Mouse (Mus musculus) left cerebral cortex, postnatal 25 days (tissue): ENCODE measurements around the gene Tprn. TPM values are rescaled to one million over a fixed set of nuclear protein-coding genes. Genes with fewer than 3 reads are reported as not detected.

ENCODE experiments used
- DNase-seq, 2 experiments: peaks; one replicate each; pipeline ENCODE4 v3.0.0; 2022; ENCODE audit warnings: low spot score in 2 of 2, mixed read lengths in 1 of 2
- intact Hi-C: fragments of 180-260 bp; cut with DNase I; formaldehyde crosslinking; loops from one replicate; pipeline ENCODE4 v1.15.1; 2025
- total RNA-seq, 2 experiments: library from RNA; stranded (reverse); gene quantifications; 2 replicates each; pipeline ENCODE4 v1.2.3; 2021

Gene Tprn
- total RNA-seq, 2 experiments from 2014 or later, result 14.4 to 15.5 TPM

GRCm38 (mm10) chr2:25318119-25318966 lies 55.9 kb downstream of the Tprn start:
- intact Hi-C loops, result no loop called here
- DNase-seq, result peak; percentile 60 to 85

DNA sequence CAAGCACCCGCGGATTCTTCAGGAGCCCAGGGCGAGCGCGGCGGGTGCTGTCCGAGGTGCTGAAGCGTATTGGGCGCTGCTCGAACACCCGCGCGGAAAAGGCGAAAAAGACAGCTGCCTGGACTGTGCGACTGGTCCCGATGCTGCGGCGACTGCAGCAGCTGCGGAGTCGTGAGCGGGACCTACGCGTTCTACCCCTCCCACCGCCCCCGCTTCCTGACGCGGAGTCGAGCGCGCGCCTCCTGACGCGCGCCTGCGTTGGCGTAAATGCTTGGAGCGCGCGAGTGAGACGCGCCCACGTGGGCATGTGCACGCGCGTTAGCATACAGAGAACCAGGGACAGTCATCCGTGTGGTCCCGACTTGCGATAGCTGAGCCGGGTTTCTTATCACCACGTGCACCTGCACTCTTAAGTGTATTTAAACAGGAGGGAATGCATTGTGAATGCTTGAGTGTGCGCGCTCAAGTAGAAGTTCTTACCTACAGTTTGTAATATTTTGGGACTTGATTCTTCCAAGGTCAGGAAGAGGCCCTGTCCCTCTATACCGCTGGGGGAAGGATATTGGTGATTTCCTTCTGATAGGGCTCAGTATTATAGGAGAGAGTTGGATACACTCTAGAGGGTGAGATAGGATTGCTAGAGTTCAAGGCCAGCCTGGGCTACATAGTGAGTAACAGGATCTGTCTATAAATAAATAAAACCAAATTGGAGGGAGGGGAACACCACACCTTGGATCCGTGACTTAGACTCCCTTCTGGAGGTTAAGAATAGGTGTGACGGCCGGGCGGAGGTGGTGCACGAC lies 56.8 kb downstream of the Tprn start, which contains the start of gene Grin1:
Grin1 (minus strand) TSS at position 217 of the 803 bp plus-strand sequence.
- intact Hi-C loops, result no loop called here
- peak; percentile 92 to 96 for DNase-seq

Other genes starting within 250 kb of the Tprn start
- gene Nsmf, start 208.3 kb upstream of the Tprn start, total RNA-seq, result 100 to 1,000 TPM; 472 to 481 TPM
- not detected for gene Entpd8, start 182.3 kb upstream of the Tprn start, total RNA-seq
- not detected for gene Noxa1, start 167.5 kb upstream of the Tprn start, total RNA-seq
- gene Nrarp, start 81.9 kb upstream of the Tprn start, total RNA-seq, result 10 to 100 TPM; 21.7 to 30.7 TPM
- gene Tor4a, start 65.7 kb upstream of the Tprn start, total RNA-seq, result 1 to 10 TPM; 1.9 to 2.3 TPM
- 10 to 100 TPM; 50.8 to 51.8 TPM for gene Nelfb, start 51.1 kb upstream of the Tprn start, total RNA-seq
- gene Stpg3, start 48.0 kb upstream of the Tprn start, total RNA-seq, result under 1 TPM in 1 of 2 experiments, not detected in 1; 0.23 TPM
- gene Fam166a, start 43.9 kb upstream of the Tprn start, total RNA-seq, result not detected
- gene Tubb4b, start 37.9 kb upstream of the Tprn start, total RNA-seq, result 100 to 1,000 TPM; 376 to 398 TPM
- gene Slc34a3, start 28.3 kb upstream of the Tprn start, total RNA-seq, result not detected
- not detected for gene Rnf224, start 25.8 kb upstream of the Tprn start, total RNA-seq
- 100 to 1,000 TPM; 243 to 256 TPM for gene Rnf208, start 20.4 kb upstream of the Tprn start, total RNA-seq
- not detected for gene Cysrt1, start 20.2 kb upstream of the Tprn start, total RNA-seq
- 1 to 10 TPM; 1.6 to 2.9 TPM for gene AL732309.1, start 15.8 kb upstream of the Tprn start, total RNA-seq
- gene Tmem203, start 7.2 kb upstream of the Tprn start, total RNA-seq, result 10 to 100 TPM; 32.8 to 37.3 TPM
- 10 to 100 TPM; 67.2 to 69.6 TPM for gene Ssna1, start 9.8 kb downstream of the Tprn start, total RNA-seq
- 10 to 100 TPM; 73.0 to 77.2 TPM for gene Anapc2, start 9.9 kb downstream of the Tprn start, total RNA-seq
- gene Tmem210, start 25.5 kb downstream of the Tprn start, total RNA-seq, result not detected
- not detected for gene Lrrc26, start 27.3 kb downstream of the Tprn start, total RNA-seq
- gene Grin1, start 56.6 kb downstream of the Tprn start, total RNA-seq, result 100 to 1,000 TPM; 435 to 455 TPM
- gene Man1b1, start 69.7 kb downstream of the Tprn start, total RNA-seq, result 10 to 100 TPM; 55.0 to 59.5 TPM
- gene Dpp7, start 93.7 kb downstream of the Tprn start, total RNA-seq, result 10 to 100 TPM; 28.2 to 33.2 TPM
- gene Uap1l1, start 103.1 kb downstream of the Tprn start, total RNA-seq, result 10 to 100 TPM; 11.3 to 14.0 TPM
- 1 to 10 TPM; 1.9 to 2.5 TPM for gene Sapcd2, start 109.7 kb downstream of the Tprn start, total RNA-seq
- 10 to 100 TPM; 11.7 to 13.2 TPM for gene Entpd2, start 133.3 kb downstream of the Tprn start, total RNA-seq
- 100 to 1,000 TPM; 331 to 339 TPM for gene Npdc1, start 136.7 kb downstream of the Tprn start, total RNA-seq
- gene Fut7, start 160.6 kb downstream of the Tprn start, total RNA-seq, result under 1 TPM; 0.32 to 0.37 TPM
- gene Abca2, start 166.1 kb downstream of the Tprn start, total RNA-seq, result 100 to 1,000 TPM; 154 to 165 TPM
- gene Clic3, start 194.2 kb downstream of the Tprn start, total RNA-seq, result under 1 TPM in 1 of 2 experiments, not detected in 1; 0.69 TPM
- gene Paxx, start 198.5 kb downstream of the Tprn start, total RNA-seq, result 10 to 100 TPM; 68.6 to 81.0 TPM
- gene Ptgds, start 207.4 kb downstream of the Tprn start, total RNA-seq, result 1,000 to 10,000 TPM; 1,926 to 2,241 TPM
- not detected for gene Lcn12, start 231.3 kb downstream of the Tprn start, total RNA-seq
- 100 to 1,000 TPM; 112 to 127 TPM for gene Fbxw5, start 238.1 kb downstream of the Tprn start, total RNA-seq
- gene C8g, start 239.1 kb downstream of the Tprn start, total RNA-seq, result 1 to 10 TPM; 1.1 to 1.7 TPM